Mouse (Mus musculus) layer of hippocampus, adult 8-10 months (tissue): ENCODE measurements around the gene Elmo2. TPM values are rescaled to one million over a fixed set of nuclear protein-coding genes. Genes with fewer than 3 reads are reported as not detected.
A peak's percentile ranks its signal among the peaks of the same experiment; 100 is the strongest.

Experiments
- DNase-seq, 2 experiments: peaks; one replicate each; pipeline ENCODE4 v3.0.0; 2022; ENCODE audit warnings: low spot score in 2 of 2
- total RNA-seq, 4 experiments: library from RNA; stranded (reverse); gene quantifications; 2 replicates each; pipeline ENCODE4 v1.2.4; 2022

Elmo2 gene
- total RNA-seq, 4 experiments from 2014 or later, result 154 to 173 (median 161) TPM

DNA sequence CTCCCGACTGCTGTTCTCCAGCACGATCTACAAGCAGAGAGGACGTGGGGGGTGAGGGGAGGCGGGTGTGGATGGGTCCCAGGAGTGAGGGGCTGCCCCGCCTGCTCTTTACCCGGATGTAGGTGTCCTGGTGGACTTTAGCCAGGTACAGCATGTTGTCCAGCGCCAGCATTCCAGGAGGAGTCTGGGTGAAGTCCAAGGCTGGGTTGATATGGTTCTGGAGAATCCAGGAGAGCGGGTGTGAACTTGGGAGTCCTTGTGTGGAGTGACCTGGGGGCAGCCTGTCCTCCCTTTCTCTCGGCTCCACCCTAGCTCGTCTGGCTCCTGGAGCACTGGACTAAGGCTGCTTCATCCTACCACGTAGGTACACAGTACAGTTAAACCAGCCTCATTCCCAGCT, 28.9 kb downstream of the Elmo2 start:
- DNase-seq, result no peak

DNA sequence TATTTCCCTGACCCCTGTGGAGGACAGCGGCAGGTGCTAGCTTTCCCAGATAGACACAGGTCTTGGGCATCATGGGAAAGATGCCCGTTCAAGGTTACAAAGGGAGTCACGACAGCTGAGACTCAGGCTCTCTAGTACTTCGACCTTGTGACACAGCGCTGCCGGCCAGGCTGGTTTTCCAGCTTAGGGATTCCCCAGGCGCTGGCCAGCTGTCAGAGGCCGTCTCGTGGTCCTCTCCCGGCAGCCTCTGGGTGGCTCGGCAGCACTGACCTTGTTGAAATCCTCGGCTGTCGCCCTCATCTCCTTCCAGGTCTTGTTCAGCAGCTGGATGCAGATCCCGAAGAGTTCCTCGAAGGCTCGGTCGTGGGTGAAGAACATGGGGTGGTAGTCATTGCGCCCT, 29.7 kb downstream of the Elmo2 start:
- DNase-seq, result no peak

DNA sequence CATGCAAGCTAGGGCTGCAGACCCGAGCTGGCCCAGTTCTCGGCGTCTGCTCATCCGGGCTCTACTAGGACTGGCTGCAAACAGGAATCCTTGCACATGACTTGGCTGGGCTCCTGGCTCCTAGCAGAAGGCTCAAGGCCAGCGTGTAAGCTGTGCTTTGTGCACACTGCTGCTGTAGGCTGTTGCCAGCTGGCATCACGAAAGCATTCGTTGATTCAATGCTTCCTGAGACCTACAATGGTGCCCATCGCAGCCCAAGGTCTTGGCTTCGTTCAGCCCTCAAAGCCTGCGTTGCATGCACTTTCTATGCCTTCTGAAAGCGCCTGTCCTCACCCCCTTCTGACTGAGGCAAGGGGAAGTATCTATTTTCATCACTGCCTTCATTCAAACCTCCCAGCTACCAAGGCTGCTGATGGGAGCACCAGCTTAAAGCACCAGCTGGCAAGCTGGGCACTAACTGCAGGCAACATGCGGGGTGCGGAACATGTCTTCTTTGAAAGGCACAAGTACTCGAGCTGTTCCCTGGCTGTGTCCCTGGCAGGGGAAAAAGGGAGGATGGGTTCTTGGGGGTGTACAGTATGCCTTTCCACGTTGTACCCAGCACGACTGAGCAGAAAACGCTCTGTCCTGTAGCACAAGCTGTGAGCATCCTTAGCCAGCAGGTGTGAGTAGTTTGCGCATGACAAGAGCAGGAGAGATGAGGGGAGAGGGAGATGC, 37.8 kb downstream of the Elmo2 start:
- DNase-seq, result peak; percentile 93

DNA sequence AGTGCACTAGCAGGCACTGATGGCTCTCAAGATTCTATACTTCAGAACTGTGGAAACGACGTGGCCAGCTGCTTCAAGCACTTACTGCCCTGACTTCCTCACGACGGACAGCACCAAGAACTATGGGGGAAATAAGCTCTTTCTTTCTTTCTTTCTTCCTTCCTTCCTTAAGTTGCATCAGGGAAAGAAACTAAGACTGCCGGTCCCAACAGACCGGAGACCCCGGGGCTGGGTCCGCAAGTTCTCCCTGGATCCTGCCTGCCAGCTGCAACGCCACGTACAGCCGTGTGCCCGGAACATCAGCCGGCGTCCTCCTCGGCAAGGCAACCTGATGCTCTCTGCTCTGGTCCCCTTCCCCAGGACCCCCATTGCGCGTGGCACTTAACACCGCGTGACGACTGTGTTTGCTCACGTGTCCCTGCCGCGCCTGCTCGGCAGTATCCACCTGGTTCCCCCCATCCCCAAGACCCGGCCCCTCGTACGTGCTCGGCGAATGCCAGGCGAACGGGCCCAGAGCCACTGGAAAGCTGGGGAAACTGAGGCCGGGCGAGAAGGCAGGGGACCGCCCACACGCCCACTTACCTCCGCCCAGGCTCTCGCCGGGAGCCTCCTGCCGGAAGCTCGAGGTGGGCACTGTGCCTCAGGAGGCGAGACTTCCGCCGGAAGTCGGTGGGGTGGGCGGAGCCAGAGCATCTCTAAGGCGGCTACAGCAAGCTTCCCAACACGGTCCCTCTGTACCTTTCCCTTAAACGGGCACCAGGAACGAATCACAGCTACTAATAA, 38.9 kb downstream of the Elmo2 start, which contains the start of gene Slc35c2:
Gene Slc35c2, minus strand, starts transcription at position 668 of the 783 bp plus-strand sequence.
- DNase-seq, result peak; percentile 91 to 96

DNA sequence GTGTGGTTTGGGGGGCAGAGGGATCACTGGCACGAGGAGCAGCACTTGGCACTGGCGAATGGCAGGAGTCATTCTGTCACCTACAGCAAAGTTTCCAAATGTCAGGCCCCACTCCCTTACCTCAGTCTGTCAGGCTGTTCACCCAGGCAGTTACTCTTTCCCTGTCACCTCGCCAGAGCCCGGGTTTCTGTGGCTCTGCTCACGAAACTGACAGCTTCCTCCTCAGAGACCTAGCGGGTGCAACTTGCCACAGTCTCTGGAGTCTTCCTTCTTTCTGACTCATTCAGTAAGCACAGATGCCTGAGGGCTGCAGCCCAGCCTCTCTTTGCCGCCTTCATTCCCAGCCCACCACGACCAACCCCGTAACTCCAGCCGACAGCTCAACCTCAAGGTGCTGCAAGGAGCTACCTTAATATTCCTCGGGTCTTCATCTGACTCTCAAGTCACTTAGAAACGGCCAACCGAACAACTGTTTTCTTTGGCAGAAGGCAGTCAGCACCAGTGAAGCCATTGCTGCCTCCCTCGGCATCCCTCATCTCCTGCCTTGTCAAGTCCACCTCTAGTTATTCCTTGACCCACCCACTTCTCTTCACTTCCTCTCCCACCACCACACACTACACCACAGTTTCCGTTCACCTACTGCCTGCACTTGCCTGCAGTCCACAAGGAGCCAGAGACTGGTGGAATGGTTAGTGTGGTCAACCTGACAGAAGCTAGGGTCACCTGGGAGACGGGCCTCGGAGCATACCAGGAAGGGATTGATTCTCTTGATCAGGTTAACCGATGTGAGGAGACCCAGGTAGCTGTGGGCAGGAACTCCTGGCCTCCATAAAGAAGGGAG, 39.7 kb downstream of the Elmo2 start:
- DNase-seq, result no peak

DNA sequence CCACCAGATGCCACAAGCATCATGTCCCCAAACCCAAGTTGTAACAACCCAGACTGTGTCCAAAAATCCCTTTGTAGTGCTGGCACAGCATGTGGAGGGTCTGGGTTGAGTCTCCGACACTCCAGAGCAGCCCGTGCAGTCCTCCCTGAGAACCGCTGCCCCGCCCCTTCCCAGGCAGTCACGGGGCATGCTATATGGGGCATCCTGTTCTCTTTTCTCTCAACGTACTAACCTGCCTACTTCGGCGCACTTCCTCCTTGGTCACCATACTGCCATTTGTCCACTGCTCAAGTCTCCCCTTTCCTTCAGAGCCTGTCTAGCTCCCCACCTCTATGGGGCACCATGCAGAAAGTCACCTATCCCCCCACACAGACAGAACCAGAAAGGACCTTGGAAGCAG, 40.7 kb downstream of the Elmo2 start:
- DNase-seq, result no peak

DNA sequence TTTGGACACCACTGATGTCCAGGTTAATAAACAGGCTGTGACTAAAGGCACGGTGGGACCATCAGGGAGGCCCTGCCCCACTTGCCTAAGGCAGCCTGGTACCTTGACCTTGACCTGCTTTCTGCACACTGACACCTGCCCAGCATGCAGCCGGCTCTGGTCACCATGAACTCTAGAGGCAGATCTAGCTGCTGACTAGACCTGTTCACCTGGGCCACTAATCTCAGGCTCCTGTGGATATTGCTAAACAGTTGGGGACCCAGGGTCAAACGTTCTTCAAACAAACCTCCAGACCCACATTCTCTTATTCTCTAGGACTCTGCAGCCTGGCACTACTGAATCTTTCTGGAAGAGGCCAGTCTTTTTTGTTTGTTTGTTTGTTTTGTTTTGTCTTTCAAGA, 41.2 kb downstream of the Elmo2 start:
- no peak for DNase-seq

DNA sequence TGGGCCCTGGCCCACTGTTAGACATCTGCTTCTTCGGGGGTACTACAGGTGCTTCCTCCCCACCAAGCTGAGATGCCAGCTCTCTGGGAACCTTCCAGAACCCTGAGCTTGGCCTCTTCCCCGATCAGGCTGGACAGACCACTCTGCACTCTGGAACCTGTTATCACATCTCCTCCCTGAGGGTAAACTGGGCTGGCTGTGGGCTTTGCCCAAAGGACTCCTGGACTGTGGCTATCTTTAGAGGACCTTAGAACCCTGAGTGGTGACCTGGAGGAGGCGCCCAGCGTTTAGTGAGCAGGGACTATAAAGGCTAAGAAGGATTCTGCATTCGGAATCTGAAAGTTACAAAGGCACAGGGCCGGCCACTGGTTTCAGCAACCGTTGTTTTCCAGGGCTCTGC, 41.9 kb downstream of the Elmo2 start:
- no peak for DNase-seq

DNA sequence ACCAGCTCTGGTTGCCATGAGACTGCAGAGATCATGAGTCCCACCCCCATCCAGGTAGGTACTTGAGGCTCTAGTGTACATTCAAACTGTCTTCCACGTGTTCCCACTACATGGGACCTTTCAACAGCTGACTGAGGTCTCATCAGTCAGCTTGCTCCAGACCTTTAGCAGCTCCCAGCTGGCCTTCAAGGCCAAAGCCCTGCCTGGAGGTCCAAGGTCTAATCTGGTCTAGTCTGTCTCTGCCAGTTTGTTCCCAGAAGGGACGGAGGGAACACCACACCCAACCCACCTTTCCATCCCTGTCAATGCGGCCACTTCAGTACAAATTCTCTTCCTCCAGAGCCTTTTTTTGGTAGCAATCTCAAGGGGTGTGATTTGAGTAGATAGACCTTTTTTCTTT, 42.6 kb downstream of the Elmo2 start:
- no peak for DNase-seq

DNA sequence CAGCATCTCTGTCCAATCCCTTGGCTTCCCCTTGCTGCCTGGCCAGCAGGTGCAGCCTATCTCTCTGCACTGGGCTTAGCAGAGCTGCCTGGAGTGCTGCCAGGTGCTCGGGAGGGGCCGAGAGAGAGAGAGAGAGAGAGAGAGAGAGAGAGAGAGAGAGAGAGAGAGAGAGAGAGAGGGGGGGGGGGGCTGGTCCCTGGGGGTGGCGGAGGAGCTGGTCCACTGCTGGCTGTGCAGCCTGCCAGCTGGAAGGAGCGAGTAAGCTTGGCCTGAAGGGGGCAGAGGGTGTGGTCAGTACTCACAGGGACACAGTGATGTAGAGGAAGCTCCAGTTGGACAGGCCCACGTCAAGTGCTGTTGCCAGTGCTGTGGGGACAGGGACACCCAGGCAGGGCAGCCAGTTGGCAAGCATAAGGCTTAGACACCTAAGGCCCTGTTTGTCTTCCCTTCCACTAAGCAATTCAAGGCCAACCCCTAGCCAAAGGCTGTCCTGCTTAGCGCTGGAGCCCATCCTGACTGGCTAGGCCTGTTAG, 44.4 kb downstream of the Elmo2 start:
- DNase-seq, result no peak

DNA sequence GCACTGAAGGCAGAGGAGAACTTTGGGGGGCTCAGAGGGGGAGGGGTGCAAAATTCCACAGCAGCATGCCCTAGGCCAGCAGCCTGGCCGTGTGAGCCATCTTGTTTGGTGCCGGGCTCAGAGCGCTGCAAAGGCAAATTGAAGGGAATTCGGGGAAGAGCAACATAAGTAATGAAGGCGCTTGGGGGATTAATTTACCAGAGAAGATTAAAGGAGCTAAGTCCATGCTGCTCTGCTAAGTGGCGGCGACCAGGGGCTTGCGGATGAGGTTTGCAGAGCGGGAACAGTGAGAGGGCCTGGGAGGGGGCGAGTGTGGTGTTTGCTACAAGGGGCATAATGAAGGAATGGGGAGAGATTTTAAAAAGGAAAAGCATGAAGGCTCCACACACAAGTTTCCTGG, 46.9 kb downstream of the Elmo2 start:
- DNase-seq, result no peak

DNA sequence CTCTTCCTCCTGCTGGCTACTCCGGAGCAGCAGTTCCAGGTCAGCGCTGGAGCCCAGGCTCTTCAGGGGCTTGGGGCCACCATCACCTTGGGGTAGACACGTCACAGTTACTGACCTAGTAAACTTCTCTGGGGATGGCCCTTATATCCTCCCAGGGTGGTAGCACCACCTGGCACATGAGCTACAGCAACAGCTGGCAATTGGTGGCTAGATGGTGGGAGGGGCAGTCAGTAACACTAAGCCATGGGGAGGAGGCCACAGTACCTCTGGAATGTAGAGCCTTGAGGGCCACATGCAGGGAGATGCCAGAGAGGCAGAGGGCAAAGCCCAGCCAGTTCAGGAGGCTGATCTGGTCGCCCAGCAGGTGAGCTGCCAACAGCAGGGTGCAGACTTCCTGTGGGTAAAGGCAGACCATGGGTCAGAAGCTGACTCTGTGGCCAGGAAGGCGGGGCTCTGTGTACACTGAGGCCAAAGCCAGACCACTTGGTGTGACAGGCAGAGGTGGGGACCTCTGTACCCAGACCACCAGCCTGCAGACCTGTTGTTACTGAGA, 49.0 kb downstream of the Elmo2 start:
- DNase-seq, result no peak

DNA sequence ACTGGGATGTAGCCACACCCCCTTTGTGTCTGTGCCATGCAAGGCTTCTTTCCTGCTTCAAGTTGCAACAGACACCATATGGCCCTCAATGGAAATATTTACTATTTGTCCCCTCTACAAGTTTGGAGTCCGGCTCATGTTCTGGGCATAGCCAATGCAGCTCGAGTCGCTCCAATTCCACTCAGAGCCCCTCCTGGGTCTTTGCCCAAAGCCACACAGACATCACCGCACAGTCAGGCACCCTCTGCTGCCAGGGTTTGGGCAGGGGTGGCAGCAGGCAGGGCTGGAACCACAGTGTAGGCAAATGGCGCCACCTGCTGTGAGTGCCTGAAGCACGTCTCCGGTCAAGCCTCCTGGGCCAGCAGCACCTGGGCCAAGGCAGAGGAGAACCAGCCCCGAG, 50.5 kb downstream of the Elmo2 start:
- peak in 1 of 2 experiments; percentile 74 for DNase-seq

DNA sequence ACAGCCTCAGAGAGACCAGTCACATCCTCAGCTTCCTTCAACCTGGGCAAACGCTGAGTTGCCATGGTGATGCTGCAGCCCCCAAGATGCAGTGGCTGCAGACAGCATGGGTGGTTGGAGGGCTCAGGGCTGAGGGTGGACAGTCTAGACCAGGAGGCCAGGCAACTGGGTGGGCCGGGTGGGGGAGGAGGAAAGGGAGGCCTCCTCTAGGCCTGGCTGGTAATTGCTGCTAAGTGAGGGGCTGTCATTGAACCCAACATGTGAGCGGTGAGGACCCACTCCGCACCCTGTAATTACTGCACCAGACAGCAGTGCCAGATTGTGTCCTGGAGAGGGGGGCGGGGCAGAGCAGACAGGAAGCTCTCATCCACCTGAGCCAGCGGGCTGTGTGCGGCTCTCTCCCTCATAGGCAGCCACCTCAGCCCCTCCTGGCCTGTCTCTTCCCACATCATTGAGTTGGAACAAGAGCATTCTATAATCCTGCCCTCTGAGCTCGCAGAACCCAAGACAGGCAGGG, 51.1 kb downstream of the Elmo2 start:
- no peak for DNase-seq

DNA sequence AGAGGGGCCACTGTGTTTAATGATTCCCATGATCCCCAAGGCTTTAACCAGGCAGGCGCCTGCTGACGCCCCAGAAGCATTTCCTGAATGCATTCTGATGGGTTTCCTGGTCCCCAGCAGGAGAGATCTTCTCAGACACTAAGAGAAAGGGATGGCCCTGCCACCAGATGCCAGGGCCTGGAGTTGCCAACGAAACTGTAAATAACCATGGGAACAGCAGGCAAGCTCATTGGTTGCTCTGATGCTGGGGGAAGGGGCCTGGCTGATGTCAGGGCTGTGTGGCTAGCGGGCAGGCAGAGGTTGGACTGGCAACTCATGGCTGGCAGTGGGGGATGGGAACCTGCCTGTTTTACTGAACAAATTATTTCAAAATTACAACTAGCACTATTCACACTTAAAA, 52.7 kb downstream of the Elmo2 start:
- DNase-seq, result no peak

DNA sequence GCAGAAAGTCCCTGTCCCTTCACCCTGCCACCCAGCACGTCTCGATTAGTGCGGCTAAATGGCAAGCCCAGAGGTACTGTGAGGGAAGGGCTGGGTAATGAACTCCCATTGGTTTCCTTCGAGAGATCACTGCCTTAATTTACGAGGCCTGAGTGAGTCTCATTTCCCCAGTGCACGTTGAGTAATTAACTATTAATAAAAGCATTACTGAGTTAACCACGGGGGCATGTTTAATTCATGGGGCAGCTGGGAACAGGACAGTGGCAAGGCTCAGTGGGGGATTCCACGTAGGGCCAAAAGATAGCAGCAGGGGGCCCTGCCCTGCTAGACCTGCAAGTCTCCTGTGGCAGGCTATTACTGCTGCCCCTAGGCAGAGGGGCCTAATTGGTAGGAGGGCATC, 55.0 kb downstream of the Elmo2 start:
- no peak for DNase-seq

DNA sequence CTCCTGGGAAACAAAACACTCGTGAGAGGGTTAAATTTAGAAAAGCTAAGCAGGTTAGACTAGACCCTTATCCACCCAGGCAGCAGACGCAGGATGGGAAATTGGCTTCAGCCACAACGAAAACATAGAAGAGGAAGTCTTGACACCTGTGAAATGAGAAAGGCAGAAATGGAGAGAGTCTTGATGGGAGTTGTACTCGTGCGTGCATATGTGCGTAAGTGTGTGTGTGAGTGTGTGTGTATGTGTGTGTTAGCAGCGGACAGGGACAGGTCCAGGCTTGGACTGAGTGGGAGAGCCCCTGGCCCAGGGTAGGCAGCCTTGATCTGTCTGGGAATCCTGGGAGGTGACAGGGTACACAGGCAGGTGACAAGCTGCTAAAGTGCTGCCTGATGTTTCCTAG, 55.4 kb downstream of the Elmo2 start:
- no peak for DNase-seq

DNA sequence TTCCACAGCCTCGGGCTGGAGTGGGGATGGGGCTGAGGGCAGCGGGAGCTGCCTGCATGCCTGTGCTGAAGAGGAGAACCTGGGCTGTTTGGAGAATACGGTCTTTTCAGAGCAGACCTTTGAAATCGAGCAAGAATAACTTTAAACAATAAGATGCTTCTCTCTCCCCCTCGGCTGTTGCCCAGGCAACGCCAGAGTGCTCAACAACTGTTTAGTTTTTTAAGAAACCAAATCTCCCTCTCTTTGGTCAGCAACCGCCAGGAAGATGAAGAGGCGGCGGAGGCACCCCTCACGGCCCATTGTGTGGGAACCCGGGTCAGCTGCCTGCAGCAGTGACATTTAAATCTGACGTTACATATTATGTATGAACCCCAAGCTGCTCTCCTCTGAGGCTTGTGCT, 59.5 kb downstream of the Elmo2 start:
- no peak for DNase-seq

DNA sequence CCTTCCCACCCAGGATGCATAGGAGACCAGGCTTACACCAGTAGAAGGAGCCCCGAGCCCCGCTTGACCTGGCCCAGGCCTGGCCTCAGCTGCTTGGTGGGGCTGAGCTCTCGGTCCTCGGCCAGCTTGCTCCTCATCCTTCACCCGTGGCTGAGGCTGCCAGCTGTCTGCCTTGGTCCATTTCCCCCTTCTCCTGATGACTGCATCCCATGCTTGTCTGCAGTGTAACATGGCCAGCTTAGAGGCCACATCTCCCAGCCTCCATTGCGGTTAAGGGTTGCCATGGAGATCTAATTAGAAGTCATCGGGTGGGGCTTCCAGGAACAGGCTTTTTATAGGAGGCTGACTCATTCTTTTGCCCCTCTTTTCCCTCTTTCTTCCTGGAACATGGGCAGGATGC, 62.4 kb downstream of the Elmo2 start:
- DNase-seq, result no peak

DNA sequence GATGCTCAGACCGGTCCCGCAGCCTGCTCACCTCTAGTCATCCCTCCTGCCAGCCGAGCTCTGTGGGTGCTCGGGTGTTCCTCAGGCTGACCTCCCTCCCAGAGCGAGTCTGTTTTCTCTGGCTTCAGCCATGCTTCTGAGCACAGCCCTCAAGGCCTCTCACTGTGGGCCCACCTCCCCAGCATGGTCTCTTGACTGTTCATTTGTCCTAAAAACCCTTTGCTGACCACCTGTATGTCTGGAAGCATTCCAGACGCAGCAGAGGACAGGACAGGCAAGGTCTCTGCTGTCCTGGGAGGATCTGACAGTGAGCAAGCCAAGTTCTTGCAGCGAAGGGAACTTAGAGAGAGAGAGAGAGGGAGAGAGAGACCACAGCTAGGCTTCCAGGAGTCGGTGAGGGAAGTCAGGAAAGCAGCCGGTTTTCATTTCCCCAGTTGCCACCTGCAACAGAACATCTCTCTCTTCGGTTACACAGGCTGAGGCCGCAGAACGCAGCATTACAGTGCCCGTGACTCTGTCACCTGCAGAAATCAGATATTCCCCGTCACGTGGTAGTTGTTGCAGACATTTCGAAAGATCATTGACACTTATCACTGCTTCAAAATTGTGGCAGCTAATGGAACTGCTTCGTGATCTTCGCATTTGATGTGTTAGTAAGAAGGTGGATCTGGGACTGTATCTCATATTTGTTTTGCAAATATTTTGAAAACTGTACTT, 63.8 kb downstream of the Elmo2 start:
- DNase-seq, result no peak

DNA sequence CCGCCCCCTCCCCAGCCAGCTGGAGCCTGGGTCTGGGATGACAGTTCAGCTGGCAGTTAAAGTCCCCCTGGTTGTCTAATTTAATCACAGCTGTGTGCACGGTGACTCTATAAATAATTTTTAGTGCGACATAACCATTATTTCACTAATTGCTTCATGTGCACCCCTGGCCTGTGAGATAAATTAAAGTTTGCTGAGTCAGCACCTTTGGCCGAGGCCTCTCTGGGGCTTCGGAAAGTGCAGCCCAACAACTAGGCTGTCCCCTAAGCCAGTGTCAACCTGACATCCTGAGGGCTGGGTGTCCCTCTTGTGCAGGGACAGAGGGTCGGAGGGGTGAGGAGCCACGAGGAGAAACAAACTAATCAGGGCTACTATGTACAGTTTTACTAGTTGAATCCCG, 66.4 kb downstream of the Elmo2 start:
- no peak for DNase-seq
